Mouse (Mus musculus) liver, embryonic 15.5 days (tissue): ENCODE measurements around the gene Kcnk6. TPM values are rescaled to one million over a fixed set of nuclear protein-coding genes. Genes with fewer than 3 reads are reported as not detected.
"Not testable (repeated sequence)": the region's sequence is repeated elsewhere in the genome, so short reads cannot be mapped to it uniquely, and the experiment has no call there.

Source experiments
- ATAC-seq: fragments of 200-750 bp; cut with Nextera tagmentation; 2 replicates; pipeline ENCODE4 v1.8.0; 2017; ENCODE audit warnings: moderate number of reproducible peaks, mild to moderate bottlenecking, moderate library complexity; ENCODE audit not compliant: insufficient read depth
- H3K27ac ChIP-seq: fragments of 300-500 bp; sonication (generic); replicated peaks from 2 replicates; pipeline ENCODE4 v1.5.1; 2015; ENCODE audit warnings: mild to moderate bottlenecking, inconsistent platforms
- H3K27me3 ChIP-seq: fragments of 300-500 bp; sonication (generic); 2 replicates; pipeline ENCODE4 v1.6.1; 2015; ENCODE audit warnings: mild to moderate bottlenecking, inconsistent platforms
- H3K36me3 ChIP-seq: fragments of 300-500 bp; sonication (generic); replicated peaks from 2 replicates; pipeline ENCODE4 v1.6.1; 2015; ENCODE audit warnings: moderate library complexity, mild to moderate bottlenecking, inconsistent platforms
- H3K4me1 ChIP-seq: fragments of 300-500 bp; sonication (generic); replicated peaks from 2 replicates; pipeline ENCODE4 v1.6.1; 2015; ENCODE audit warnings: inconsistent platforms
- H3K4me2 ChIP-seq: fragments of 300-500 bp; sonication (generic); 2 replicates; pipeline ENCODE4 v1.6.1; 2015; ENCODE audit warnings: moderate library complexity, mild to moderate bottlenecking, inconsistent platforms
- H3K4me3 ChIP-seq: fragments of 300-500 bp; sonication (generic); replicated peaks from 2 replicates; pipeline ENCODE4 v1.5.1; 2015; ENCODE audit warnings: mild to moderate bottlenecking, inconsistent platforms
- H3K9ac ChIP-seq: fragments of 300-500 bp; sonication (generic); 2 replicates; pipeline ENCODE4 v1.6.1; 2015; ENCODE audit warnings: moderate library complexity, mild to moderate bottlenecking, inconsistent platforms
- H3K9me3 ChIP-seq: fragments of 300-500 bp; sonication (generic); replicated peaks from 2 replicates; pipeline ENCODE4 v1.6.1; 2016; ENCODE audit warnings: inconsistent platforms
- WGBS: fragments of 180-500 bp; shearing (Covaris S2); methylation state at CpG from one replicate; pipeline ENCODE4 v1.1.7; 2015; ENCODE audit warnings: mixed read lengths; ENCODE audit not compliant: insufficient replicate concordance; 5-methylcytosine and 5-hydroxymethylcytosine counted together
- polyA plus RNA-seq: library from polyadenylated mRNA; unstranded; fragments of >200 nt; fragmentation: Nextera tagmentation; extraction: Ambion mirVana; gene quantifications from 2 replicates; pipeline ENCODE4 v1.2.1, GENCODE M21; 2015

Gene Kcnk6
- polyA plus RNA-seq, 1 experiment from 2014 or later, result 1.2 TPM

DNA sequence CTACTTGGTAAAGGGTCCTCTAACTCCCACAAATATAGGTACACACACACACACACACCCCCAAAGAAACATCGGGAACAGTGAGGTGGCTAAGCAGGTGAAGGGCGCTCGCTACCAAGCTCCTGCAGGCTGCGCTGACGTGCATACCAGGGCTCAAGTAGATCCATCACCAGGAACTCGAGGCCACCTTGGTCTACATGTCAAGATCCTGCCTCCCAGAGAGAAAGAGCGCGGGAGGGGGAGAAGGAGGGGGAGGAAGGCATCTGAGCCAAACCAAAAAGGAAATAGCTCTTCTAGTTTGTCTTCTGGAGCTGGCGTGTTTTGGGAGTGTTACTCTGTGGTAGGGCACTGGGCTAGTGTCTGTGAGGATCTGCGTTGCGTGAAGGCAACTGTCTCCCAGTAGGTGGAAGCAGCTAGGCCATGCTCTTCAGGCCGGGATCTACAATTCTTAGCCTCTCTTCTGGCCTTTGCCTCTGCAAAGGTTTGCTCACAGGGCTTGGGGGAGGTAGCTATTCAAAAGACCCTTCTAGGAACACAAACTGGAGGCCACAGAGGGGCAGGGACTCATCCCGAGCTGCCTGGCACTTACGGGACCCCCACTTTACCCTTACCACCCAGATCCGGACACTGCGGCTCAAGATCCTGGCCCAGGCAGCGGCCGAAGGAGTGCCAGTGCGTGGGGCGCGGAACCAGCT, 14.5 kb upstream of the Kcnk6 start:
- H3K36me3 ChIP-seq, result no peaks in the 10 kb centered on the region; the same call in 1 of the 2 replicates
- H3K4me2 ChIP-seq, result no peak overlapping the region
- no peak overlapping the region for H3K9ac ChIP-seq
- no peak for ATAC-seq
- H3K9me3 ChIP-seq, result no peaks in the 10 kb centered on the region
- no peak overlapping the region for H3K27ac ChIP-seq
- no peaks in the 10 kb centered on the region for H3K27me3 ChIP-seq
- WGBS, result 75% methylated on average over 21 of the region's 21 CpGs
- no peak overlapping the region for H3K4me3 ChIP-seq
- peaks cover 29% of the 10 kb centered on the region for H3K4me1 ChIP-seq

DNA sequence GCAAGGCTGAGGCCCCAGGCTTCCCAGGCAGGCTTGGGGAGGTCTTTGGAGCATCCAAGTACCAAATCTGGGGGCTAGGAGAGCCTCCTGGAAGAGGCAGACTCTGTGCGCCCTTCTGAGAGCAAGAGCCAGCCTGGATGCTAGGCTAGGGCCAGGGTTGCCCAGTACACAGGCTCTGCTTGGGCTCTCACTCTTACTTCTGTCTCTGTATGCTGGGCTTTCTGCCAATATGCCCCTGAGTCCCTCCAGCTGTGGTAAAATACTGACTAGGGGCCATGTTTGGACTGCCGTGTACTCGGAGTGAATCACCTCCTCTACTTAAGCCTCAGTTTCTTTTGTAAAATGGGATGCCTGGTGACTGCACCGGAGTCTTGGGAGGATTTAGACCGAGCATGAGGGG, 13.7 kb upstream of the Kcnk6 start:
- no peak overlapping the region for H3K27ac ChIP-seq
- ATAC-seq, result no peak

DNA sequence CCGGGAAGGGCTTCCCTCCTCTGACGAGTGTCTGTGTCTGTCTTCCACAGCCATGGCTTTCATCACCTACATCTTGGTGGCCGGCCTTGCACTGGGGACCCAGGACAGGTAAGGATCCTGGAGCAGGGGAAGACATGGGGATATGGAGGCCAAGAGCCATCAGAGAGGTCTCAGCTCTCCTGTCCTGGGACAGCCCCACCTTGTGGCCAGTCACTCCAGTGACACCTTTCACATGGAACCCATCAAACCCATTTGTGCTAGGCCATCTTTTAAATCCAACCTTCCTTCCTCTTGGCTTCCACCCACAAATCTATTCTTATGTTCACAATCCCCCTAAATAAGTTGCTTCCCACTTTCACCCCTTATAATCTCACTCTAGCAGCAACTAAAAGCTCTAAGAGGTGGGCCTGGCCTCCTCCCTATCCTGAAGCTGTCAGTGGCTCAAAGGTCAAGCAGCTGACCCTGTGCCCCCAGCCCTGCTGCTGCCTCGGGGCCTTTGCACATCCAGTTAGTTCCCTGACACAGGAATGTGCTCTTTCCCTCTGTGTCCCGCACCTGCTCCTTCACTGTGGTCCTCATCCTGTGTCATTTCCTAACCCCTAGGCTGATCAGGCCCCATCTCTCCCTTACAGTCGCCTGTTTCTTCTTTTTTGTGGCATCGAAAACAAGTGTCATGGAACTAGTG, 12.6 kb upstream of the Kcnk6 start:
- Histone ChIP-seq H3K27ac (no peak overlapping the region), H3K9me3 (no peaks in the 10 kb centered on the region), H3K9ac (no peak overlapping the region), H3K27me3 (no peaks in the 10 kb centered on the region), H3K4me2 (no peak overlapping the region), H3K4me3 (no peak overlapping the region), H3K36me3 (no peaks in the 10 kb centered on the region; the same call in 1 of the 2 replicates), H3K4me1 (peaks cover 25% of the 10 kb centered on the region)
- ATAC-seq, result no peak
- 55% methylated on average over 7 of the region's 7 CpGs for WGBS

More for the DNA sequence above, 13.7 kb upstream of the Kcnk6 start:
- Histone ChIP-seq H3K36me3 (no peaks in the 10 kb centered on the region; the same call in 1 of the 2 replicates), H3K4me2 (no peak overlapping the region), H3K9ac (no peak overlapping the region), H3K27me3 (no peaks in the 10 kb centered on the region), H3K4me1 (peaks cover 25% of the 10 kb centered on the region), H3K4me3 (no peak overlapping the region), H3K9me3 (no peaks in the 10 kb centered on the region)
- 76% methylated on average over 5 of the region's 5 CpGs for WGBS

DNA sequence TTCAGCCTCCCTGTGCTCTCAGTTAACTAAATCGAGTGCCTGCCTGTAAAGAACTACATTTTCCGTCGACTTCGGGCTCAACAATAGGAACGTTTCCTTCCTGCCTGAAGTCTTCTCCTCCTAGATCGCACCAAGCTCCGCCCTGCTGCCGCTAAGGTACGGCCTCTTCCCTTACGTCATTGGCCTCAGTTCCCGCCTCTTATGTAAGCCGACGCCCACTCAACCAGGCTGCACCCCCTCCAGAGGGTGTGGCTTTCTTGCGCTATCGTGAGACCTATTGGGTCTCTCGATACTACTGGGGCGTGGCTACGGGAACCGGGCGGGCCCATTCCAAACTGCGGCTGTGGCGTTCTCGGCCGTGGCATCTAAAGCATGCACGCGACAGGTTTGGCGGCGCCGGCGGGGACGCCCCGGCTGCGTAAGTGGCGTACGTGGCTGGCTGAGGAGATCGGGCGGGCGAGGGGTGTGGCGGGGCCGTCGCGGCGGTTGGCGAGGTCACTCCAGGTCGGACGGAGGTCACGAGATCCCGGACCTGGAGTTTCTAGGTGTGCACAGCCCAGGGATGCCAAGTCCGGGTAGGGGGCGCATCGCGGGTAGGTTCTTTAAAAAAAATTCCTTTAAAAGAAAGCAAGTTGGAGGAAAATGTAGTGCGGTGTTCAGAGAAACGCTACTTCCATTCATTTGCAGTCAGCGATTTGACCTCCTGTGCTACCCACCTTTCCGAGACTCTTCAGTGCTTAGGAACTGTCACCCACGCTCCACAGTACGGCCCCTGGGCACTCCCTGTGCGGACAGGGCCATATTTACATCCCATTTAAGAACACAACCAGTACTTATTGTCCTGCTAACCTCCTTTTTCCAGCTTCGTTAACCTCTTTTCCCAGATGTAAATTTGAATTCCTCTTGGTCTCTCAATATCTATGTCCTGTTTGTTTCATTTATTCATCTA, 6.0 kb upstream of the Kcnk6 start, which contains the start of gene Yif1b:
TSS of gene Yif1b (plus strand) at position 311 of the 949 bp plus-strand sequence.
- Histone ChIP-seq H3K36me3 (no peaks in the 10 kb centered on the region), H3K27me3 (peaks cover 5% of the 10 kb centered on the region), H3K4me2 (peak within 1 kb of the TSS; percentile 85), H3K9me3 (no peaks in the 10 kb centered on the region), H3K27ac (peak within 1 kb of the TSS; percentile 81), H3K4me3 (peak within 1 kb of the TSS; percentile 64), H3K9ac (peak within 1 kb of the TSS; percentile 55), H3K4me1 (peaks cover 27% of the 10 kb centered on the region)
- WGBS, result under 1% methylated on average over 60 of the region's 60 CpGs
- ATAC-seq, result peak; percentile 95

DNA sequence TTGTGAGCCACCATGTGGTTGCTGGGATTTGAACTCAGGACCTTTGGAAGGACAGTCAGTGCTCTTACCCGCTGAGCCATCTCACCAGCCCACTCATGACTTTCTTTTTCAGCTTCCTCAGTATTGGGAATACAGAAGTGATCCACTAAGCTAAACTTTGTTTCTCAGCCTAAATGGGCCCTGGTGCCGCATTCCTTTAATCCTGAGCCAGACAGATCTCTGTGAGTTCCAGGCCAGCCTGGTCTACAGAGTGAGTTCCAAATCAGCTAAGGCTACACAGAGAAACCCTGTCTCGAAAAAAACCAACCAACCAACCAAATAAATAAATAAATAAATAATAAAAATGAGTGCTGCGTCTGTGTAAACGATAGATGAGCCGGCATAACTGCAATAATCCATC, 5.3 kb upstream of the Kcnk6 start:
- Histone ChIP-seq H3K4me1 (peaks cover 23% of the 10 kb centered on the region), H3K4me2 (peak overlapping the region; percentile 85), H3K4me3 (peak overlapping the region; percentile 64), H3K9ac (peak overlapping the region; percentile 45; the same call in 1 of the 2 replicates), H3K27ac (peak overlapping the region; percentile 81), H3K27me3 (peaks cover 12% of the 10 kb centered on the region)
- not testable (repeated sequence) for ATAC-seq, H3K36me3 ChIP-seq, H3K9me3 ChIP-seq
- 23% methylated on average over 6 of the region's 6 CpGs for WGBS

DNA sequence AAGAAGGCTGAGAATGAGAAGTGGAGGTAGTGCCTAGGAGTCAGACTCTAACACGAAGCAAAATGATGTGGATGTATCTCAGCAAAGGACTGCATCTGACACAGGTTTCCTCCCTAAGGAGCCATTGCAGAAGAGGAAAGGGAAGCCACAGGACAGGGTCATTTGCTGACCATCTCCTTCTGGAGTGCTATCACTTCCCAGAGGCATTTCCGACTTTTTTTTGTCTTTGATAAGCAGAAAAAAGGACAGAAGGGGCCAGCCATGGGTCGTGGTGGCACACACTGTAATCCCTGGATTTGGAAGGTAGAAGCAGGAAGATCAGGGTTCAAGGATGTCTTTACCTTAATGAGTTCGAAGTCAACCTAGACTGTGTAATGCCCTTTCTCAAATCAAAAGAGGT, 4.3 kb upstream of the Kcnk6 start:
- Histone ChIP-seq H3K4me1 (peaks cover 31% of the 10 kb centered on the region), H3K9ac (no peak overlapping the region), H3K36me3 (no peaks in the 10 kb centered on the region), H3K4me3 (no peak overlapping the region), H3K9me3 (no peaks in the 10 kb centered on the region), H3K27ac (no peak overlapping the region), H3K4me2 (no peak overlapping the region), H3K27me3 (peaks cover 22% of the 10 kb centered on the region)
- no peak for ATAC-seq
- 59% methylated on average over 4 of the region's 4 CpGs for WGBS

DNA sequence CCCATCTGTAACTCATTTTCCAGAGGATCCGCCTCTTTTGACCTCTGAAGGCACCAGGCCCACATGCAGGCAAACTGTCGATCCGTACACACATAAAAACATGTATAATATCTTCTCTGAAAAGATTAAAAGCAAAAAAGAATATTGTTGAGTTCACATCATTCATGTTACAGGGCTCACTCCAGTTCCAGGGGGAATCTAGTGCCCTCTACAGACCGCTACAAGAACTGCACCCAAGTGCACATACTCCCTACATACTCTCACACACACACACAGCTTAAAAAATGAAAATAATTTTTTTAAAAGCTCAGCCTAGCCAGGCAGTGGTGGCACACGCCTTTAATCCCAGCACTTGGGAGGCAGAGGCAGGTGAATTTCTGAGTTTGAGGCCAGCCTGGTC, 2.3 kb upstream of the Kcnk6 start:
- H3K9me3 ChIP-seq, result no peaks in the 10 kb centered on the region
- no peak overlapping the region for H3K9ac ChIP-seq
- no peak for ATAC-seq
- H3K4me1 ChIP-seq, result peaks cover 29% of the 10 kb centered on the region
- no peak overlapping the region for H3K4me3 ChIP-seq
- 71% methylated on average over 5 of the region's 5 CpGs for WGBS
- H3K4me2 ChIP-seq, result no peak overlapping the region
- H3K36me3 ChIP-seq, result no peaks in the 10 kb centered on the region
- H3K27ac ChIP-seq, result no peak overlapping the region
- H3K27me3 ChIP-seq, result peaks cover 41% of the 10 kb centered on the region

DNA sequence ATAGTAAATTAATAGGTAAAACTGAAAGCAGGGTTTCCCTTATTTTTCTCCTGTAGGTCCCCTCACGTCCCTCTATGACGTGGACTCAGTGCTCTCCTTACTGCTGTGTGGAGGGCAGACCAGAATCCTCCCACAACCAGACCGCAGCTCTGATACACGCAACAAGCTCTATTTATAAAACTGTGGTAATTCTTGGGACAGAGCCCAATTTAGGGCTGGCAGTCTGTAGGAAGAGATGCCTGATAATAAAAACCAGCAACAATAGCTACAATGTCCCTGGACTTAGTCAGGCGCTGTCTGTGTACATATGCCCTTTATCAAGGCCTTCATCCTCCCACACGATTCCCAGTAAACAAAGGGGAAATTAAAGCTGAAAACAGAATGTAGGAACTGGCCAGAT, 1.4 kb upstream of the Kcnk6 start:
- H3K9ac ChIP-seq, result no peak overlapping the region
- H3K4me2 ChIP-seq, result no peak overlapping the region
- peaks cover 50% of the 10 kb centered on the region for H3K27me3 ChIP-seq
- H3K4me3 ChIP-seq, result no peak overlapping the region
- H3K27ac ChIP-seq, result no peak overlapping the region
- H3K4me1 ChIP-seq, result peaks cover 19% of the 10 kb centered on the region
- H3K9me3 ChIP-seq, result no peaks in the 10 kb centered on the region
- no peak for ATAC-seq
- H3K36me3 ChIP-seq, result no peaks in the 10 kb centered on the region
- 23% methylated on average over 6 of the region's 6 CpGs for WGBS

DNA sequence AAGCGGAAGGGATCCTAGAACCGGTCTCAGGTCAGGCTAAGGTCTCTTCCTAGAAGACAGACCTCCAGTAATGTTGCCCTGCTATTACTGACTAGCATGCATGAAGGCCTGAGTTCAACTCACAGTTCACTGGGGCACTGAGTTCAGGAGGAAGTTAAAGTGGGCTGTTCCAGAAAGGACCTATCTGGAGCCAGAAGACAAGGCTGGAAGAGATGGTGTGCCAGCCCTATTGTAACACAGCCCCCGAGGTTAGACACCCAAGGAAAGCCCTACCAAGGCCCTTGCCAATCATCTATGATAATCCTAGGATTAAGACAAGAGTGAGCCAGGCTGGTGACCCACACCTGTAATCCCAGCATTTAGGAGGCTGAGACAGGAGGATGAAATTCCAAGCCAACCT, 798 bp downstream of the Kcnk6 start:
- Histone ChIP-seq H3K4me2 (peak overlapping the region; percentile 65), H3K27ac (no peak overlapping the region), H3K4me3 (peak overlapping the region; percentile 56), H3K4me1 (peaks cover 11% of the 10 kb centered on the region; the same call in 1 of the 2 replicates), H3K36me3 (no peaks in the 10 kb centered on the region), H3K9ac (no peak overlapping the region), H3K9me3 (no peaks in the 10 kb centered on the region), H3K27me3 (peaks cover 50% of the 10 kb centered on the region)
- ATAC-seq, result peak; percentile 23; the same call in 1 of the 2 replicates
- 30% methylated on average over 3 of the region's 3 CpGs for WGBS

DNA sequence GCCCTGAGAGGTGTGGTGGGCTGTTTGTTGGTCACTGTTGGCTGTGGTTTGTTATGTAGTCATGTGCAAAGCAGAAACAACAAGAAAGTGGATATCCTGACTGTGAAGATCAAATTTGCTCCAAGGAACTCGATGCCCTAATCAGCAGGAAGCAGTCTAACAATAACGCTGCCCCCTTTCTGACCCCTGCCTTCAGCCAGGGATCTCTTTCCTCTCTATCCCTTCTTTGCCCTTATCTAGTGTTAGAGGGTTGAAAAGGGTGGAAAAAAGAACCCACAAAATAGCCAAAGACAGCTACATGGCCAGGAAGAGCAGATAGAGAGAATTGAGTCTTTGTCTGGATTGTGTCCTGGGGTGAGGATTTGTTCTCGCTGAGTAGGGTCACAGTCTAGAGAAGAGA, 1.8 kb downstream of the Kcnk6 start:
- Histone ChIP-seq H3K4me2 (no peak overlapping the region), H3K27me3 (peaks cover 50% of the 10 kb centered on the region), H3K9me3 (no peaks in the 10 kb centered on the region), H3K27ac (no peak overlapping the region), H3K36me3 (no peaks in the 10 kb centered on the region), H3K9ac (no peak overlapping the region), H3K4me1 (peaks cover 11% of the 10 kb centered on the region; the same call in 1 of the 2 replicates), H3K4me3 (no peak overlapping the region)
- 19% methylated on average over 3 of the region's 3 CpGs for WGBS
- no peak for ATAC-seq
